Mouse (Mus musculus) CH12.LX (cell line): ENCODE measurements around the gene Filip1l.

Experiments
- BHLHE40 ChIP-seq: IDR thresholded peaks from 2 replicates; pipeline ENCODE4 v1.6.1; 2011; ENCODE audit warnings: mild to moderate bottlenecking, low read depth, low read length, improper control_type of control experiment
- CTCF ChIP-seq, 2 experiments: IDR thresholded peaks in 1 of 2; conservative IDR thresholded peaks in 1 of 2; 2 replicates each; pipeline ENCODE4 v1.5.1; 2011 to 2012; ENCODE audit warnings: low read depth in 2 of 2, low read length in 2 of 2, improper control_type of control experiment in 1 of 2, inconsistent platforms in 1 of 2, mild to moderate bottlenecking in 1 of 2, moderate library complexity in 1 of 2
- EP300 ChIP-seq: IDR thresholded peaks from 2 replicates; pipeline ENCODE4 v1.6.1; 2011; ENCODE audit warnings: low read length, improper control_type of control experiment
- MAX ChIP-seq: IDR thresholded peaks from 2 replicates; pipeline ENCODE4 v1.6.1; 2011; ENCODE audit warnings: low read length, improper control_type of control experiment
- NRF1 ChIP-seq: IDR thresholded peaks from 2 replicates; pipeline ENCODE4 v1.6.1; 2014; ENCODE audit warnings: low read depth, mild to moderate bottlenecking, inconsistent platforms, low read length, improper control_type of control experiment, moderate library complexity
- RCOR1 ChIP-seq: conservative IDR thresholded peaks from 2 replicates; pipeline ENCODE4 v1.6.1; 2012; ENCODE audit warnings: low read depth, mild to moderate bottlenecking, inconsistent platforms, low read length, improper control_type of control experiment
- TBP ChIP-seq: conservative IDR thresholded peaks from 2 replicates; pipeline ENCODE4 v1.6.1; 2011; ENCODE audit warnings: low read depth, low read length, improper control_type of control experiment
- UBTF ChIP-seq: IDR thresholded peaks from 2 replicates; pipeline ENCODE4 v1.6.1; 2012; ENCODE audit warnings: low read depth, mild to moderate bottlenecking, inconsistent platforms, low read length, improper control_type of control experiment, moderate library complexity
- USF1 ChIP-seq: IDR thresholded peaks from 2 replicates; pipeline ENCODE4 v1.6.1; 2014; ENCODE audit warnings: low read depth, mild to moderate bottlenecking, inconsistent platforms, low read length, improper control_type of control experiment
- USF2 ChIP-seq: conservative IDR thresholded peaks from 2 replicates; pipeline ENCODE4 v1.6.1; 2011; ENCODE audit warnings: low read depth, low read length, improper control_type of control experiment

- TF ChIP-seq USF2 = no peak
- no peak for TF ChIP-seq NRF1
- TF ChIP-seq RCOR1 = no peak
- TF ChIP-seq CTCF (conservative IDR thresholded peaks at IDR 0.05 in 1 of 2, IDR thresholded peaks at IDR 0.05 in 1 of 2; ENCODE audit: low read depth in 2 of 2, low read length in 2 of 2) = no peak
- TF ChIP-seq UBTF = no peak
- TF ChIP-seq USF1 = no peak
- TF ChIP-seq BHLHE40 = no peak
- TF ChIP-seq EP300 = peak; percentile 52; the same call in 1 of the 2 replicates
- no peak for TF ChIP-seq MAX
- no peak for TF ChIP-seq TBP
These were observed 218.0 kb downstream of the Filip1l start for GRCm38 (mm10) chr16:57570789-57571311.
